Mouse (Mus musculus): ENCODE measurements around the gene Tm4sf20.

DNA sequence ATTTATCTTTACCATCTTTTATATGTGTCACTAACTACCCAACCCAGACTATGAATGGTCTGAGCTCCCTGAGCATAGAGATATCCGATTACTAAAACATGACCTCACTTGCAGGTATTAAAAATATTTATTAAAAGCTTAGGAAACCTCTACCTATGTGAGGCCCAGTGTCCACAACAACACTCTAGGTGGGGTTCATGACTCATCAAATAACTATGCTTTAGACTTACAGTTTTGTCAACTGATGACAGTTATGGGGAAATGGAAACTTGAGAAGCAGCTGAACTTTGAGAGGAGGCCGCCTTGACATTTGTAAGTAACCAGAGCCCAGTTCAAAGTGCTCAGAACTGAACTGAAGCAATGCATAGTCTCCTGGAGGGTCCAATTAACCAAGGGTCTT is 26.9 kb upstream of the Tm4sf20 start:
- TF ChIP-seq POLR2A (IDR thresholded peaks at IDR 0.05; ENCODE audit: low read depth, low read length) (no peak), CTCF (conservative IDR thresholded peaks at IDR 0.05 in 1 of 2, IDR thresholded peaks at IDR 0.05 in 1 of 2; ENCODE audit: low read depth in 2 of 2, low read length in 2 of 2) (no peak), SIN3A (IDR thresholded peaks at IDR 0.05; ENCODE audit: low read length) (no peak), USF2 (conservative IDR thresholded peaks at IDR 0.05; ENCODE audit: low read depth, low read length) (no peak), MAFK (IDR thresholded peaks at IDR 0.05; ENCODE audit: insufficient replicate concordance, low read length) (no peak), ETS1 (conservative IDR thresholded peaks at IDR 0.05; ENCODE audit: low read depth, low read length) (no peak)
